Mouse (Mus musculus) bone marrow, adult 2 months (tissue): Measurements from ENCODE around the gene Pzp.

Experiments used
- CTCF ChIP-seq: fragments of 200-500 bp; IDR thresholded peaks from 2 replicates; pipeline ENCODE4 v1.5.1; 2011; ENCODE audit warnings: low read length, control low read depth; ENCODE audit not compliant: control insufficient read depth, insufficient read depth
- POLR2A ChIP-seq: fragments of 200-500 bp; IDR thresholded peaks from 2 replicates; pipeline ENCODE4 v1.6.1; 2011; ENCODE audit warnings: low read depth, mild to moderate bottlenecking, control low read depth, low read length, borderline replicate concordance; ENCODE audit not compliant: control insufficient read depth

DNA sequence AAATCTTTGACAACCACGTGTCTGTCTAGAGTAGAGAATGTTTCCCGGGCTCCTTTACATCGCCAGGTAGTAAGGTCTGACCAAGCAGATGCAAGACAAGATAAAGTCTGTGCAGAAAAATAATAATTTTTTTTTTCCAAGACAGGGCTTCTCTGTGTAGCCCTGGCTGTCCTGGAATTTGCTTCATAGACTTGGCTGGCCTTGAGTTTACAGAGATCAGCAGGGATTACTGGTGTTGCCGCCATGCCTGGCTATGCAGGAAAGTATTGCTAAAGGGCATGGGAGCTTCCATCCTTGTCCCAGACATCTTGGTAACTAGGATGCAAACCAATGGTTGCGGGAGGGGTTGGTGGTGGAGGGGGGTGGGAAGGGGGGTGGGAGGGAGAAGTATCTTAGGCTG, 69.3 kb downstream of the Pzp start:
- TF ChIP-seq POLR2A (no peak), CTCF (no peak)
